Mouse (Mus musculus): Measurements from ENCODE around the gene Edf1. TPM values are rescaled to one million over a fixed set of nuclear protein-coding genes. Genes with fewer than 3 reads are reported as not detected.
A peak's percentile ranks its signal among the peaks of the same experiment; 100 is the strongest.

The Edf1 gene
- total RNA-seq, 2 experiments from 2014 or later, result 152 to 179 TPM

GRCm38 (mm10) chr2:25588227-25588907 lies 30.7 kb downstream of the Edf1 start:
- no peak for DNase-seq
- no peak overlapping the region for H3K27ac ChIP-seq
- intact Hi-C loops (cut with DNase I), result no loop called here
- no peak for TF ChIP-seq CTCF (IDR thresholded peaks at IDR 0.05)
- H3K4me3 ChIP-seq, result no peak overlapping the region

- intact Hi-C loops (cut with DNase I), result no loop called here
- Histone ChIP-seq H3K27ac (no peak overlapping the region), H3K4me3 (no peak overlapping the region)
- TF ChIP-seq CTCF (IDR thresholded peaks at IDR 0.05), result peak; percentile 67
- peak; percentile 67 for DNase-seq
Measured at GRCm38 (mm10) chr2:25591863-25592262, 34.2 kb downstream of the Edf1 start.

- Histone ChIP-seq H3K4me3 (no peak overlapping the region), H3K27ac (no peak overlapping the region)
- no peak for TF ChIP-seq CTCF (IDR thresholded peaks at IDR 0.05)
- DNase-seq, result no peak
- intact Hi-C loops (cut with DNase I), result no loop called here
Measured at GRCm38 (mm10) chr2:25596765-25597510, 39.3 kb downstream of the Edf1 start.

- intact Hi-C loops (cut with DNase I), result no loop called here
Measured at GRCm38 (mm10) chr2:25598749-25599148, 41.1 kb downstream of the Edf1 start.

GRCm38 (mm10) chr2:25600037-25600436 lies 42.4 kb downstream of the Edf1 start:
- no peak overlapping the region for H3K27ac ChIP-seq
- no peak for TF ChIP-seq CTCF (IDR thresholded peaks at IDR 0.05)
- intact Hi-C loops (cut with DNase I), result no loop called here
- DNase-seq, result no peak
- H3K4me3 ChIP-seq, result no peak overlapping the region

More at GRCm38 (mm10) chr2:25598749-25599148, 41.1 kb downstream of the Edf1 start:
- Histone ChIP-seq H3K27ac (no peak overlapping the region), H3K4me3 (no peak overlapping the region)
- DNase-seq, result no peak
- no peak for TF ChIP-seq CTCF (IDR thresholded peaks at IDR 0.05)

GRCm38 (mm10) chr2:25602526-25602925 lies 44.9 kb downstream of the Edf1 start:
- H3K4me3 ChIP-seq, result no peak overlapping the region
- TF ChIP-seq CTCF (IDR thresholded peaks at IDR 0.05), result no peak
- DNase-seq, result no peak
- no peak overlapping the region for H3K27ac ChIP-seq
- intact Hi-C loops (cut with DNase I), result no loop called here

- Histone ChIP-seq H3K27ac (peak within 1 kb of the TSS; percentile 95), H3K4me3 (peak within 1 kb of the TSS; percentile 93)
- intact Hi-C loops (cut with DNase I), result no loop called here
- DNase-seq, result peak; percentile 94
- no peak for TF ChIP-seq CTCF (IDR thresholded peaks at IDR 0.05)
Measured at GRCm38 (mm10) chr2:25607761-25608622, 50.3 kb downstream of the Edf1 start, which contains the start of gene Rabl6. TSS of gene Rabl6 (minus strand) at chr2:25608521.

GRCm38 (mm10) chr2:25608671-25609070 lies 51.0 kb downstream of the Edf1 start:
- no peak for TF ChIP-seq CTCF (IDR thresholded peaks at IDR 0.05)
- no peak for DNase-seq
- intact Hi-C loops (cut with DNase I), result no loop called here
- Histone ChIP-seq H3K27ac (peak overlapping the region; percentile 95), H3K4me3 (peak overlapping the region; percentile 93)

Other genes starting within 250 kb of the Edf1 start
- not detected for gene Grin1, start 238.7 kb upstream of the Edf1 start, total RNA-seq (2021)
- gene Man1b1, start 225.5 kb upstream of the Edf1 start, total RNA-seq (2021), result 10 to 100 TPM; 12.9 to 16.0 TPM
- gene Dpp7, start 201.5 kb upstream of the Edf1 start, total RNA-seq (2021), result 10 to 100 TPM; 14.0 to 16.5 TPM
- 1 to 10 TPM; 4.3 to 5.4 TPM for gene Uap1l1, start 192.2 kb upstream of the Edf1 start, total RNA-seq (2021)
- gene Sapcd2, start 185.5 kb upstream of the Edf1 start, total RNA-seq (2021), result not detected
- gene Entpd2, start 162.0 kb upstream of the Edf1 start, total RNA-seq (2021), result 1 to 10 TPM; 6.5 to 8.8 TPM
- gene Npdc1, start 158.5 kb upstream of the Edf1 start, total RNA-seq (2021), result 10 to 100 TPM; 14.9 to 16.9 TPM
- not detected for gene Fut7, start 134.6 kb upstream of the Edf1 start, total RNA-seq (2021)
- 10 to 100 TPM; 15.1 to 15.3 TPM for gene Abca2, start 129.1 kb upstream of the Edf1 start, total RNA-seq (2021)
- gene Clic3, start 101.0 kb upstream of the Edf1 start, total RNA-seq (2021), result 1 to 10 TPM in 1 of 2 experiments, under 1 TPM in 1; 0.31 to 1.1 TPM
- 10 to 100 TPM; 13.6 to 14.4 TPM for gene Paxx, start 96.8 kb upstream of the Edf1 start, total RNA-seq (2021)
- gene Ptgds, start 87.8 kb upstream of the Edf1 start, total RNA-seq (2021), result not detected
- not detected for gene Lcn12, start 63.9 kb upstream of the Edf1 start, total RNA-seq (2021)
- gene Fbxw5, start 57.1 kb upstream of the Edf1 start, total RNA-seq (2021), result 10 to 100 TPM; 76.9 to 88.4 TPM
- 1 to 10 TPM; 1.1 to 1.6 TPM for gene C8g, start 56.1 kb upstream of the Edf1 start, total RNA-seq (2021)
- 10 to 100 TPM; 12.4 to 13.1 TPM for gene Traf2, start 10.9 kb upstream of the Edf1 start, total RNA-seq (2021)
- gene Mamdc4, start 17.0 kb downstream of the Edf1 start, total RNA-seq (2021), result 1 to 10 TPM; 1.6 to 4.0 TPM
- 10 to 100 TPM; 52.7 to 64.7 TPM for gene Phpt1, start 17.4 kb downstream of the Edf1 start, total RNA-seq (2021)
- gene Ajm1, start 23.9 kb downstream of the Edf1 start, total RNA-seq (2021), result not detected
- 10 to 100 TPM; 85.6 to 95.2 TPM for gene Rabl6, start 50.7 kb downstream of the Edf1 start, total RNA-seq (2021)
- not detected for gene Ccdc183, start 59.8 kb downstream of the Edf1 start, total RNA-seq (2021)
- gene Tmem141, start 64.2 kb downstream of the Edf1 start, total RNA-seq (2021), result 10 to 100 TPM; 14.9 to 15.1 TPM
- 1 to 10 TPM; 1.8 to 5.3 TPM for gene Fcna, start 70.2 kb downstream of the Edf1 start, total RNA-seq (2021)
- gene Lcn8, start 95.3 kb downstream of the Edf1 start, total RNA-seq (2021), result 1 to 10 TPM; 3.3 to 5.1 TPM
- not detected for gene Lcn5, start 100.1 kb downstream of the Edf1 start, total RNA-seq (2021)
- gene Lcn6, start 118.9 kb downstream of the Edf1 start, total RNA-seq (2021), result not detected
- not detected for gene Lcn10, start 124.9 kb downstream of the Edf1 start, total RNA-seq (2021)
- gene Obp2a, start 142.2 kb downstream of the Edf1 start, total RNA-seq (2021), result not detected
- 10 to 100 TPM; 11.4 to 13.1 TPM for gene Bmyc, start 148.9 kb downstream of the Edf1 start, total RNA-seq (2021)
- gene Obp2b, start 179.2 kb downstream of the Edf1 start, total RNA-seq (2021), result not detected
- not detected for gene Lcn3, start 207.7 kb downstream of the Edf1 start, total RNA-seq (2021)
- not detected for gene Lcn11, start 219.2 kb downstream of the Edf1 start, total RNA-seq (2021)
- gene Gm13539, start 224.4 kb downstream of the Edf1 start, total RNA-seq (2021), result not detected